ENCODE assay signal across 13 mouse cellular contexts in the genomic region with DNA sequence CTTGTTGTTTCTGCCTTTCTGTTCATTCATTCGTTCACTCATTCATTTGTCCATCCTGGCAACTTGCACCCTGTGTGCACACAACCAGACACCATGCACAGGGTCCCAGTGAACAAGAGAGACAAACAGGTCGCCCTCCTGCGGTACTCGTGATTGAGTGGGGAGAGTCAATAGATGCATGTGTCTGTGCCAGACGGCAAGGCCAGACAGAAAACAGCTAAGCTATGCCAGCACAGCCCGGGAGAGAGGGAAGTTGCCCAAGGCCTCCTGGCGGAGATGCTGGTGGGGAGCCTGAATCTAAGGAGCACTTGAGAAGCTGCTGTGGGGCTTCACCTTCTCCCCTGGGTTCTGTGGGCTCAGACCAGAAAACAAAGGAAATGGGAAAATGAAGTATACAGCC. TPM values are rescaled to one million over a fixed set of nuclear protein-coding genes. Genes with fewer than 3 reads are reported as not detected.
DNase-seq lines count a peak whose midpoint lies in the region; ATAC-seq and TF ChIP-seq lines count a peak whose summit lies in the region.
"Had no signal": no experiment of that assay in that cellular context is flagged by ENCODE, and none has a peak within 500 bp of the region (broad histone marks: within the 10 kb centered on the region; RNA-seq: fewer than 3 reads in every experiment).

No protein-coding gene starts in this region.

- no peak overlapping the region for H3K27ac ChIP-seq in forebrain, postnatal 0 days (ENCODE audit: low read depth, low read length)
- H3K27ac ChIP-seq in forebrain, embryonic 12.5 days = no peak overlapping the region
- no peak overlapping the region for H3K27ac ChIP-seq in layer of hippocampus, adult 2 months
- H3K27ac ChIP-seq in kidney, embryonic 15.5 days = no peak overlapping the region
- H3K27ac ChIP-seq: embryonic facial prominence, embryonic 15.5 days; neural tube, embryonic 13.5 days had no signal

- no peak for DNase-seq in forebrain, postnatal 0 days
- DNase-seq in layer of hippocampus, postnatal 14 days (ENCODE audit: low spot score in 2 of 2) = peak; percentile 29 to 34
- no peak for DNase-seq in layer of hippocampus, adult 2 months (ENCODE audit: low spot score in 2 of 2)
- DNase-seq in adrenal gland, adult 8-10 months = peak; percentile 62
- peak; percentile 31 for DNase-seq in brain, embryonic 14.5 days (ENCODE audit: low read depth)
- DNase-seq: cerebellum, adult 18-20 months; kidney, adult 9 months; lung, embryonic 14.5 days; right cerebral cortex, adult 18-20 months had no signal

- H3K36me3 ChIP-seq in forebrain, postnatal 0 days (ENCODE audit: insufficient read depth) = no peaks in the 10 kb centered on the region
- H3K36me3 ChIP-seq in forebrain, embryonic 12.5 days (replicated peaks) = no peaks in the 10 kb centered on the region
- H3K36me3 ChIP-seq in kidney, embryonic 15.5 days = no peaks in the 10 kb centered on the region
- H3K36me3 ChIP-seq: embryonic facial prominence, embryonic 15.5 days; neural tube, embryonic 13.5 days had no signal

- WGBS in forebrain, postnatal 0 days = 46% methylated on average over 7 of the region's 7 CpGs
- WGBS in forebrain, embryonic 12.5 days = 76% methylated on average over 7 of the region's 7 CpGs
- WGBS in kidney, embryonic 15.5 days = 86% methylated on average over 7 of the region's 7 CpGs

- H3K27me3 ChIP-seq in forebrain, postnatal 0 days (ENCODE audit: insufficient read depth, low read length) = no peaks in the 10 kb centered on the region
- H3K27me3 ChIP-seq in forebrain, embryonic 12.5 days = no peaks in the 10 kb centered on the region
- no peaks in the 10 kb centered on the region for H3K27me3 ChIP-seq in kidney, embryonic 15.5 days
- H3K27me3 ChIP-seq: embryonic facial prominence, embryonic 15.5 days; neural tube, embryonic 13.5 days had no signal

- no peak for TF ChIP-seq POLR2A in brain, embryonic 14.5 days (IDR thresholded peaks at IDR 0.05; ENCODE audit: borderline replicate concordance, extremely low read depth, insufficient read depth, insufficient read length, poor library complexity, severe bottlenecking)

- H3K4me1 ChIP-seq in forebrain, postnatal 0 days (ENCODE audit: insufficient read depth) = no peaks in the 10 kb centered on the region
- H3K4me1 ChIP-seq in forebrain, embryonic 12.5 days = no peaks in the 10 kb centered on the region
- peaks cover 24% of the 10 kb centered on the region for H3K4me1 ChIP-seq in kidney, embryonic 15.5 days
- H3K4me1 ChIP-seq: neural tube, embryonic 13.5 days had no signal

- no peak overlapping the region for H3K9ac ChIP-seq in forebrain, postnatal 0 days
- H3K9ac ChIP-seq in forebrain, embryonic 12.5 days = no peak overlapping the region
- no peak overlapping the region for H3K9ac ChIP-seq in kidney, embryonic 15.5 days
- H3K9ac ChIP-seq: embryonic facial prominence, embryonic 15.5 days; lung, embryonic 14.5 days; neural tube, embryonic 13.5 days had no signal

- no peaks in the 10 kb centered on the region for H3K9me3 ChIP-seq in forebrain, postnatal 0 days (ENCODE audit: low read length)
- no peaks in the 10 kb centered on the region for H3K9me3 ChIP-seq in forebrain, embryonic 12.5 days
- no peaks in the 10 kb centered on the region for H3K9me3 ChIP-seq in kidney, embryonic 15.5 days (replicated peaks)
- H3K9me3 ChIP-seq: embryonic facial prominence, embryonic 15.5 days; neural tube, embryonic 13.5 days had no signal

- TF ChIP-seq CTCF in forebrain, postnatal 0 days (IDR thresholded peaks at IDR 0.05; ENCODE audit: low read depth) = no peak; the same call in 1 of the 2 replicates
- TF ChIP-seq CTCF in layer of hippocampus, adult 2 months (conservative IDR thresholded peaks at IDR 0.05) = no peak
- TF ChIP-seq CTCF in brain, embryonic 14.5 days (IDR thresholded peaks at IDR 0.05; ENCODE audit: borderline replicate concordance, extremely low read depth, insufficient read depth, insufficient read length) = no peak

- H3K4me2 ChIP-seq in forebrain, postnatal 0 days (ENCODE audit: low read depth) = no peak overlapping the region
- no peak overlapping the region for H3K4me2 ChIP-seq in forebrain, embryonic 12.5 days
- no peak overlapping the region for H3K4me2 ChIP-seq in kidney, embryonic 15.5 days
- H3K4me2 ChIP-seq: embryonic facial prominence, embryonic 15.5 days; lung, embryonic 14.5 days; neural tube, embryonic 13.5 days had no signal

- H3K4me3 ChIP-seq in forebrain, postnatal 0 days (ENCODE audit: low read depth, low read length) = no peak overlapping the region
- H3K4me3 ChIP-seq in forebrain, embryonic 12.5 days (replicated peaks) = no peak overlapping the region
- no peak overlapping the region for H3K4me3 ChIP-seq in layer of hippocampus, adult 2 months
- H3K4me3 ChIP-seq in kidney, embryonic 15.5 days (replicated peaks) = no peak overlapping the region
- H3K4me3 ChIP-seq: embryonic facial prominence, embryonic 15.5 days; neural tube, embryonic 13.5 days had no signal

- peak; percentile 36; the same call in 1 of the 2 replicates for ATAC-seq in forebrain, postnatal 0 days
- no peak for ATAC-seq in forebrain, embryonic 12.5 days (ENCODE audit: low FRiP score)
- no peak for ATAC-seq in kidney, embryonic 15.5 days (replicated peaks; ENCODE audit: low FRiP score)

RNA-seq across cellular contexts. Expression of a gene that starts 10.8 kb away (rescaled TPM):
- total RNA-seq in forebrain, postnatal 0 days (2014; rRNA removed) = 4.7 and 7.9 TPM in 2 replicates
- 5.1 and 9.4 TPM in 2 replicates for polyA plus RNA-seq in forebrain, postnatal 0 days (2015; fragmentation: Nextera tagmentation; extraction: Ambion mirVana)
- polyA plus RNA-seq in forebrain, embryonic 12.5 days (2016; fragmentation: Nextera tagmentation; extraction: Ambion mirVana) = 2.0 and 2.1 TPM in 2 replicates
- 1 to 10 TPM; 5.9 to 9.1 TPM for total RNA-seq in layer of hippocampus, postnatal 14 days (2021)
- total RNA-seq in layer of hippocampus, adult 2 months (2021) = 1 to 10 TPM; 4.0 to 4.1 TPM
- total RNA-seq in adrenal gland, adult 8-10 months (2022) = 10 to 100 TPM; 21.5 to 72.6 (median 39.6) TPM
- 2.5 and 4.6 TPM in 2 replicates for polyA plus RNA-seq in brain, embryonic 14.5 days (2012; rRNA removed)
- polyA plus RNA-seq in kidney, embryonic 15.5 days (2015; fragmentation: Nextera tagmentation; extraction: Ambion mirVana) = 6.2 and 7.6 TPM in 2 replicates

Comparison
In these comparisons a context has a peak if more than half of its experiments do, and no peak if none do; other contexts are left out.
1. DNase-seq: peak in layer of hippocampus, postnatal 14 days (2 of 2), adrenal gland, adult 8-10 months (single experiment) and brain, embryonic 14.5 days (single experiment); none in forebrain, postnatal 0 days (single experiment) and layer of hippocampus, adult 2 months (0 of 2).